Mouse (Mus musculus) MEL (cell line): Measurements from ENCODE around the gene Timm17a.

Experiments
- CTCF ChIP-seq, 3 experiments: IDR thresholded peaks in 2 of 3; conservative IDR thresholded peaks in 1 of 3; 2 replicates each; pipeline ENCODE4 v1.5.1; 2011 to 2012; ENCODE audit warnings: low read length in 3 of 3, low read depth in 2 of 3, mild to moderate bottlenecking in 2 of 3, improper control_type of control experiment in 1 of 3, inconsistent platforms in 1 of 3, mixed read lengths in 1 of 3, moderate library complexity in 1 of 3; ENCODE audit not compliant: control insufficient read depth in 1 of 3, insufficient read depth in 1 of 3, poor library complexity in 1 of 3, severe bottlenecking in 1 of 3
- GABPA ChIP-seq: IDR thresholded peaks from 2 replicates; pipeline ENCODE4 v1.6.1; 2012; ENCODE audit warnings: low read depth, mild to moderate bottlenecking, inconsistent platforms, low read length, improper control_type of control experiment, moderate library complexity
- HCFC1 ChIP-seq: IDR thresholded peaks from 2 replicates; pipeline ENCODE4 v1.6.1; 2012; ENCODE audit warnings: low read depth, mild to moderate bottlenecking, inconsistent platforms, low read length, improper control_type of control experiment, moderate library complexity
- JUND ChIP-seq: IDR thresholded peaks from 2 replicates; pipeline ENCODE4 v1.6.1; 2011; ENCODE audit warnings: low read depth, mild to moderate bottlenecking, improper control_type of control experiment, low read length
- MEF2A ChIP-seq: IDR thresholded peaks from 2 replicates; pipeline ENCODE4 v1.6.1; 2014; ENCODE audit warnings: low read depth, mild to moderate bottlenecking, inconsistent platforms, low read length, improper control_type of control experiment; ENCODE audit not compliant: poor library complexity, insufficient replicate concordance, severe bottlenecking; ENCODE audit errors: extremely low read depth
- MXI1 ChIP-seq: IDR thresholded peaks from 2 replicates; pipeline ENCODE4 v1.6.1; 2011; ENCODE audit warnings: mild to moderate bottlenecking, low read depth, low read length, improper control_type of control experiment
- POLR2A ChIP-seq, 2 experiments: IDR thresholded peaks; 2 replicates each; pipeline ENCODE4 v1.6.1; 2011 to 2012; ENCODE audit warnings: low read length in 2 of 2, mild to moderate bottlenecking in 2 of 2, control low read depth in 1 of 2, improper control_type of control experiment in 1 of 2, low read depth in 1 of 2, moderate library complexity in 1 of 2; ENCODE audit not compliant: control insufficient read depth in 1 of 2, insufficient read depth in 1 of 2, poor library complexity in 1 of 2
- POLR2AphosphoS5 ChIP-seq: IDR thresholded peaks from 2 replicates; pipeline ENCODE4 v1.6.1; 2012; ENCODE audit warnings: low read depth, borderline replicate concordance, mild to moderate bottlenecking, inconsistent platforms, low read length, moderate library complexity, mixed read lengths
- TCF12 ChIP-seq: IDR thresholded peaks from 2 replicates; pipeline ENCODE4 v1.6.1; 2014; ENCODE audit warnings: low read depth, mild to moderate bottlenecking, inconsistent platforms, low read length, improper control_type of control experiment, moderate library complexity
- USF2 ChIP-seq, 2 experiments: IDR thresholded peaks; 2 replicates each; pipeline ENCODE4 v1.6.1; 2011 to 2012; ENCODE audit warnings: improper control_type of control experiment in 2 of 2, low read length in 2 of 2, borderline replicate concordance in 1 of 2, inconsistent platforms in 1 of 2, low read depth in 1 of 2, mild to moderate bottlenecking in 1 of 2; ENCODE audit not compliant: insufficient read depth in 1 of 2
- ZMIZ1 ChIP-seq: IDR thresholded peaks from 2 replicates; pipeline ENCODE4 v1.6.1; 2012; ENCODE audit warnings: low read depth, mild to moderate bottlenecking, inconsistent platforms, low read length, improper control_type of control experiment, moderate library complexity

- TF ChIP-seq MEF2A (no peak), CTCF (IDR thresholded peaks at IDR 0.05 in 2 of 3, conservative IDR thresholded peaks at IDR 0.05 in 1 of 3; ENCODE audit: control insufficient read depth in 1 of 3, insufficient read depth in 1 of 3, low read depth in 2 of 3, low read length in 3 of 3, poor library complexity in 1 of 3, severe bottlenecking in 1 of 3) (no peak), TCF12 (no peak), JUND (no peak), MXI1 (no peak), POLR2A (IDR thresholded peaks at IDR 0.05; ENCODE audit: control insufficient read depth in 1 of 2, insufficient read depth in 1 of 2, low read depth in 1 of 2, low read length in 2 of 2, poor library complexity in 1 of 2) (no peak), GABPA (no peak), POLR2AphosphoS5 (no peak), USF2 (IDR thresholded peaks at IDR 0.05; ENCODE audit: borderline replicate concordance in 1 of 2, insufficient read depth in 1 of 2, low read depth in 1 of 2, low read length in 2 of 2) (no peak), HCFC1 (no peak), ZMIZ1 (no peak)
Measured at GRCm38 (mm10) chr1:135248434-135248850, 65.1 kb downstream of the Timm17a start.
